Mouse (Mus musculus): ENCODE measurements around the gene Zc3h12d. TPM values are rescaled to one million over a fixed set of nuclear protein-coding genes. Genes with fewer than 3 reads are reported as not detected.

The Zc3h12d gene
- total and polyA plus RNA-seq, 3 experiments: 11.8 to 28.0 (median 16.3) TPM

GRCm38 (mm10) chr10:7870571-7871315 lies 38.5 kb downstream of the Zc3h12d start:
- Histone ChIP-seq H3K27ac (ENCODE audit: insufficient read depth, low read depth) (no peak overlapping the region), H3K4me2 (ENCODE audit: insufficient read depth, low read depth, poor library complexity, severe bottlenecking) (no peak overlapping the region), H3K9ac (ENCODE audit: insufficient read depth, low read depth) (no peak overlapping the region), H3K27me3 (replicated peaks) (no peaks in the 10 kb centered on the region), H3K79me2 (replicated peaks; ENCODE audit: control insufficient read depth, extremely low read depth, insufficient read depth, poor library complexity, severe bottlenecking) (no peaks in the 10 kb centered on the region), H3K4me3 (replicated peaks in 1 of 3; ENCODE audit: low read depth in 2 of 3, low read length in 2 of 3, poor library complexity in 1 of 3) (no peak overlapping the region), H3K9me3 (replicated peaks; ENCODE audit: low read length) (no peaks in the 10 kb centered on the region), H3K4me1 (ENCODE audit: control insufficient read depth in 1 of 2, insufficient read depth in 2 of 2) (peaks cover 0 to 3% of the 10 kb centered on the region in 2 experiments; a peak in 1 of 4 replicates), H3K36me3 (replicated peaks in 1 of 2; ENCODE audit: control insufficient read depth in 1 of 2, insufficient read depth in 1 of 2, low read length in 1 of 2) (peaks cover 25 to 65% of the 10 kb centered on the region in 2 experiments)
- dilution Hi-C loops (cut with MboI; ENCODE audit: extremely low pct_ligation_motif_present, extremely low pct_unique_long_range_greater_than_20kb, low sequenced_read_pairs): no loop called here
- peak; percentile 60 for DNase-seq (ENCODE audit: extremely low read depth)
- no peak for TF ChIP-seq NELFE (IDR thresholded peaks at IDR 0.05; ENCODE audit: low read depth, low read length)
- peak; percentile 67 to 70 for TF ChIP-seq CTCF (conservative IDR thresholded peaks at IDR 0.05 in 1 of 2, IDR thresholded peaks at IDR 0.05 in 1 of 2; ENCODE audit: low read depth in 2 of 2, low read length in 2 of 2)
- peak; percentile 51 for TF ChIP-seq RAD21 (IDR thresholded peaks at IDR 0.05; ENCODE audit: low read depth, low read length)
- TF ChIP-seq SIN3A (IDR thresholded peaks at IDR 0.05; ENCODE audit: low read length): no peak
- TF ChIP-seq SMC3 (IDR thresholded peaks at IDR 0.05; ENCODE audit: low read depth, low read length): peak; percentile 69
- in situ Hi-C loops (cut with MboI; ENCODE audit: low pct_ligation_motif_present, low pct_unique_long_range_greater_than_20kb, low sequenced_read_pairs): no loop called here

- Histone ChIP-seq H3K4me2 (ENCODE audit: insufficient read depth, low read depth, poor library complexity, severe bottlenecking) (no peak overlapping the region), H3K79me2 (replicated peaks; ENCODE audit: control insufficient read depth, extremely low read depth, insufficient read depth, poor library complexity, severe bottlenecking) (no peaks in the 10 kb centered on the region), H3K36me3 (replicated peaks in 1 of 2; ENCODE audit: control insufficient read depth in 1 of 2, insufficient read depth in 1 of 2, low read length in 1 of 2) (peaks cover 23 to 58% of the 10 kb centered on the region in 2 experiments), H3K27me3 (replicated peaks) (no peaks in the 10 kb centered on the region), H3K9ac (ENCODE audit: insufficient read depth, low read depth) (no peak overlapping the region), H3K4me1 (ENCODE audit: control insufficient read depth in 1 of 2, insufficient read depth in 2 of 2) (peaks cover 0 to 3% of the 10 kb centered on the region in 2 experiments; a peak in 1 of 4 replicates), H3K27ac (ENCODE audit: insufficient read depth, low read depth) (no peak overlapping the region), H3K9me3 (replicated peaks; ENCODE audit: low read length) (no peaks in the 10 kb centered on the region), H3K4me3 (replicated peaks in 1 of 3; ENCODE audit: low read depth in 2 of 3, low read length in 2 of 3, poor library complexity in 1 of 3) (no peak overlapping the region)
- dilution Hi-C loops (cut with MboI; ENCODE audit: extremely low pct_ligation_motif_present, extremely low pct_unique_long_range_greater_than_20kb, low sequenced_read_pairs): no loop called here
- DNase-seq (ENCODE audit: extremely low read depth): no peak
- in situ Hi-C loops (cut with MboI; ENCODE audit: low pct_ligation_motif_present, low pct_unique_long_range_greater_than_20kb, low sequenced_read_pairs): no loop called here
- TF ChIP-seq ZC3H11A (IDR thresholded peaks at IDR 0.05; ENCODE audit: low read depth, low read length): no peak
- no peak for TF ChIP-seq CHD1 (IDR thresholded peaks at IDR 0.05; ENCODE audit: low read depth, low read length)
- TF ChIP-seq HCFC1 (IDR thresholded peaks at IDR 0.05; ENCODE audit: low read depth, low read length): no peak
- no peak for TF ChIP-seq SMC3 (IDR thresholded peaks at IDR 0.05; ENCODE audit: low read depth, low read length)
- no peak for TF ChIP-seq ZNF384 (IDR thresholded peaks at IDR 0.05; ENCODE audit: low read depth, low read length)
- no peak for TF ChIP-seq PAX5 (IDR thresholded peaks at IDR 0.05; ENCODE audit: low read length)
Measured at GRCm38 (mm10) chr10:7871381-7872020, 39.2 kb downstream of the Zc3h12d start.

- Histone ChIP-seq H3K9ac (ENCODE audit: insufficient read depth, low read depth) (no peak overlapping the region), H3K79me2 (replicated peaks; ENCODE audit: control insufficient read depth, extremely low read depth, insufficient read depth, poor library complexity, severe bottlenecking) (no peaks in the 10 kb centered on the region), H3K9me3 (replicated peaks; ENCODE audit: low read length) (no peaks in the 10 kb centered on the region), H3K4me1 (ENCODE audit: control insufficient read depth in 1 of 2, insufficient read depth in 2 of 2) (no peaks in the 10 kb centered on the region), H3K27me3 (replicated peaks) (no peaks in the 10 kb centered on the region), H3K4me3 (replicated peaks in 1 of 3; ENCODE audit: low read depth in 2 of 3, low read length in 2 of 3, poor library complexity in 1 of 3) (no peak overlapping the region), H3K4me2 (ENCODE audit: insufficient read depth, low read depth, poor library complexity, severe bottlenecking) (no peak overlapping the region), H3K36me3 (replicated peaks in 1 of 2; ENCODE audit: control insufficient read depth in 1 of 2, insufficient read depth in 1 of 2, low read length in 1 of 2) (peaks cover 6 to 31% of the 10 kb centered on the region in 2 experiments), H3K27ac (ENCODE audit: insufficient read depth, low read depth) (no peak overlapping the region)
- TF ChIP-seq ZKSCAN1 (IDR thresholded peaks at IDR 0.05; ENCODE audit: borderline replicate concordance, low read depth, low read length) (no peak), TBP (conservative IDR thresholded peaks at IDR 0.05; ENCODE audit: low read depth, low read length) (no peak), MEF2A (IDR thresholded peaks at IDR 0.05; ENCODE audit: borderline replicate concordance, low read depth, low read length) (no peak), POLR2A (IDR thresholded peaks at IDR 0.05; ENCODE audit: low read depth, low read length) (no peak), EP300 (IDR thresholded peaks at IDR 0.05; ENCODE audit: low read length) (no peak), GABPA (IDR thresholded peaks at IDR 0.05; ENCODE audit: insufficient replicate concordance, low read depth, low read length) (no peak), KAT2A (IDR thresholded peaks at IDR 0.05; ENCODE audit: insufficient replicate concordance, low read length) (no peak), IRF4 (IDR thresholded peaks at IDR 0.05; ENCODE audit: low read depth, low read length) (no peak), ZC3H11A (IDR thresholded peaks at IDR 0.05; ENCODE audit: low read depth, low read length) (no peak), ZNF384 (IDR thresholded peaks at IDR 0.05; ENCODE audit: low read depth, low read length) (no peak), E2F4 (IDR thresholded peaks at IDR 0.05; ENCODE audit: insufficient replicate concordance, low read depth, low read length) (no peak), SIN3A (IDR thresholded peaks at IDR 0.05; ENCODE audit: low read length) (no peak), TCF12 (IDR thresholded peaks at IDR 0.05; ENCODE audit: low read depth, low read length) (no peak), MXI1 (IDR thresholded peaks at IDR 0.05; ENCODE audit: low read depth, low read length) (no peak), ELF1 (IDR thresholded peaks at IDR 0.05; ENCODE audit: low read depth, low read length) (no peak), CHD1 (IDR thresholded peaks at IDR 0.05; ENCODE audit: low read depth, low read length) (no peak), ETS1 (conservative IDR thresholded peaks at IDR 0.05; ENCODE audit: low read depth, low read length) (no peak), MYC (IDR thresholded peaks at IDR 0.05; ENCODE audit: low read depth, low read length) (no peak)
- dilution Hi-C loops (cut with MboI; ENCODE audit: extremely low pct_ligation_motif_present, extremely low pct_unique_long_range_greater_than_20kb, low sequenced_read_pairs): no loop called here
- in situ Hi-C loops (cut with MboI; ENCODE audit: low pct_ligation_motif_present, low pct_unique_long_range_greater_than_20kb, low sequenced_read_pairs): no loop called here
- DNase-seq (ENCODE audit: extremely low read depth): no peak
Measured at GRCm38 (mm10) chr10:7874194-7874593, 41.9 kb downstream of the Zc3h12d start.
